Mouse (Mus musculus): Measurements from ENCODE around the gene 4921507P07Rik.
"Not testable (repeated sequence)": the region's sequence is repeated elsewhere in the genome, so short reads cannot be mapped to it uniquely, and the experiment has no call there.

The 4921507P07Rik gene

DNA sequence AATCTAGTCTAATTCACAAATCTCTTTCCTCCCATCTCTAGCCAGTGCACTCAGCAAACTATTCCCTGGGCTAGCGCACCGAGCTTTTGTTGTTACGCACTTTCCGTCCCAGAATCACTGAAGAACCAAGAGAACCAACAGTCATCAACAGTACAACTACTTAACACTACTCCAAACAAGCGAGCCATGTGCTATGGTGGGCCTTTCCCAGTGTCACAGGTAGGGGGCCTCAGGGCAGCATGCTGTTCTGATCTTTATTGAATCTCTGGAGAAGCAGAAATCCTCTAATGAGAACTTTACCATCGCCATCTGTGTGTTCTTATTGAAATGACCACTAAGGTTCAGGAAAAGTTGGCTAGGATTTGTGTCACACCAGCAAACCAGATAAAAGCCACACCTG, 38.9 kb downstream of the 4921507P07Rik start:
- DNase-seq (ENCODE audit: low read depth, low spot score): no peak

DNA sequence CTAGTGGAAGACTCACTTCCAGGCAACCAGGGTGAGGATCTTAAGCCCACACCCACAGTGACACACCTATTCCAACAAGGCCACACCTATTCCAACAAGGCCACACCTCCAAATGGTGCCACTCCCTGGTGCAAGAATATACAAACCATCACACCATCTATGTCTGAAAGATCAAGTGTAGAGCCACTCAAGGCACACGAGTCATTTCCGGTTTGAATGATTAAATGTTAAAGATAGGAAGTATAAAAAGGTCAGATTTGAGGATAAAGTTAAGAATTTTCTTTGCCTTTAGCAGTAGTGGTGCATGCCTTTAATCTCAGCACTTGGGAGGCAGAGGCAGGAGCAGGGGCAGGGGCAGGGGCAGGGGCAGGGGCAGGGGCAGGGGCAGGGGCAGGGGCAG, 42.2 kb downstream of the 4921507P07Rik start:
- DNase-seq (ENCODE audit: low read depth, low spot score): not testable (repeated sequence)

DNA sequence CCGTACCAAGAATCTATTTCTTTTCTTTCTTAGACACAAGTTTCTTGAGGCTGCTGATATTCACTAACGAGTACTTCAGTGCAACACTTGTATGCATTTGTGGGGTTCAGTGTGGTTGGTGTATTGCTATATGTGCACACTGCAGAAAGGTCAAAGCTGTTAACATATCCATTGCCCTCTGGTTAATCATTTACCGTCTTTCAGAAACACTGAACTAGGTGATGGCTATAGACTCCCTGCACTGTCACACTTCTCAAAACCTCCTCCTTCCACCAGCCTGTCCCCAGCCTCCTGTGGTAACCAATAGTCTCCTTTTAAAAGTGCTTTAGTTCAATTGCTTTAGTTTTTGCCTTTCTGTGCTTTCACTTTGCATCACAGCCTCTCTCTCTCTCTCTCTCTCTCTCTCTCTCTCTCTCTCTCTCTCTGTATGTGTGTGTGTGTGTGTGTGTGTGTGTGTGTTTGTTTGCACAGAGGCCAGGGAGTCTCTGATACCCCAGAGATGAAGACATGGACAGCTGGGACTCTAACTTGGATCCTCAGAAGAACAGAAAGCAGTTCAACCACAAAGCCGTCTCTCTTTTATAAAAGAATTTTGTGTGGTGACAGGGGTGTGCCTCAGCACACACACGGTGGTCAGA, 43.4 kb downstream of the 4921507P07Rik start:
- no peak for DNase-seq (ENCODE audit: low read depth, low spot score)

DNA sequence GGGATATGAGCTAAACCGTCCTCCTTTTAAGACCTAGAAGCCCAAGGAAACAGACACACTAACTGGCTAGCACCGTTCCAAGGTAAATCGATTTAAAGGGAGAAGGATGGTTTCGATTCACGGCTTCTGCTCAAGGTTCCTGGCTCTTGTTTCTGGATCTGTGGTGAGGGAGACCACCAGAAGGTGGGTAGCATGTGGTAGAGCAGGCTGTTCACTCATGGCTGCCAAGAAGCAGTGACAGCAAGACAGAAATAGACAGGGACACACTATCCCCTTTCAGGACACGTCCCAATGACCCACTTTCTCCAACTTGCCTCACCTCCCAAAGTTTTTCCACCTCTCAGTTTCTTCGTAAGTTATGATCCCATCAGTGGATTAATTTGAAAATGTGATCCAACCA, 46.6 kb downstream of the 4921507P07Rik start:
- DNase-seq (ENCODE audit: low read depth, low spot score): no peak

DNA sequence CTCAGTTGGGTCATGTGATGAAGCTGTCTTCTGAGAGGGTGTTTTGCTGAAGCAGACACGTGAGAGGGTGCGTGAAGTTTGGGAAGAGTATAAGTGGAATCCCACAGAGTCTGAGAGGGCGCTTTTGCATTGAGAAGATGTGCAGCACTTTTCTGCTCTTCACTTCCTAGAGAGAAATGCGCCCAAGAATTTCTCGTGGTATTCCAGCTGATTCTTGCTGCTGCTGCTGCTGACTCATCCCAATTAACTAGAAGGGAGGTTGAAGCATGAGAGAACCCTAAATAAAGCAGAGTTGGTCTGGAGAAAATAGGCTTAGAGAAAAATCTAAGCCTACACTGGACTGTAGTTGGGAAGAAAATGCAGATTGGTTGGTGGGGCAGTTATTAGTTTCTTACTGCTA, 47.4 kb downstream of the 4921507P07Rik start:
- no peak for DNase-seq (ENCODE audit: low read depth, low spot score)

DNA sequence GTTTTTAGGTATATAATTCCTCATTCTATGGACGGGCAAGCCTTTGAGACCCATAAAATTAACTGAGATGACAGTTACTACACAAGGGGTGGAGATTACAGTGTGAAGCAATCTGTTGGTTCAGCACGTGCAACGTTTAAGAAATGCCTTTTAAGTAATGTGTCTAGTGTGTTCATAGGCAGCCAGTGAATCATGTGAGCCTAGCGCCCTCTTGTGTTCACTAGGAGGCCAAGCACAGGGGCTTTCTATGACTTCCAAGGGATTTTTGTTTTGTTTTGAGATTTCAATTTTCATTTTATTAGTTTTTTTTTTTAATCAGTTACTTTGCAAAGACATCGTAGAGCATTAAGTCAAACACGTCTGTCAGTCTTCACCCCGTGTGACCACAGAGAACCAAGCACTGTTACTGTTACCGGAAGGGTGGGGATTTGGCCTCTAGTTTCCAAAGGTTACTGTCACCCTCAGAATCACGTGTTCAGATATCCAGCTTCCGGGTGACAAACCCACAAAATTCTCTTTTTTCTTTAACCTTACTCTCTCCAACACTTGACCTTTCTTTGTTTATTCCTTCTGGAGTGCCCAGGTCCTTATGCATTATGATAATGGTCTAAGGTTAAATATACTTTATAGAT, 50.9 kb downstream of the 4921507P07Rik start:
- DNase-seq (ENCODE audit: low read depth, low spot score): peak; percentile 31

DNA sequence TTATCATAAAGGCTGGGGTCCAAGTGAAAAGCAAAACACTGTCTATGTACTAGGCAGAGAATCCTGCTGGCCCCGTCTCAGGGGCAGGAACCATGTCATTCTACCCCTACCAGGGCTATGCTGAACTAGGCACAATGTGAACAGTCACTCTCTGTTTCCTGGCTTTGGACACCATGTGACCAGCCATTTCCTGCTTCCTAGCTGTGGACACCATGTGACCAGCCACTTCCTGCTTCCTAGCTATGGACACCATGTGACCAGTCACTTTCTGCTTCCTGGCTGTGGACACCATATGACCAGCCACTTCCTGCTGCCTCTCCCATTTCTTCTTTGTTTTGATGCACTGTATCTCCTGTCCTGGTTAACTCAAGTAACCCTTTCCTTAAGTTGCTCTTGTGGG, 53.9 kb downstream of the 4921507P07Rik start:
- no peak for DNase-seq (ENCODE audit: low read depth, low spot score)

DNA sequence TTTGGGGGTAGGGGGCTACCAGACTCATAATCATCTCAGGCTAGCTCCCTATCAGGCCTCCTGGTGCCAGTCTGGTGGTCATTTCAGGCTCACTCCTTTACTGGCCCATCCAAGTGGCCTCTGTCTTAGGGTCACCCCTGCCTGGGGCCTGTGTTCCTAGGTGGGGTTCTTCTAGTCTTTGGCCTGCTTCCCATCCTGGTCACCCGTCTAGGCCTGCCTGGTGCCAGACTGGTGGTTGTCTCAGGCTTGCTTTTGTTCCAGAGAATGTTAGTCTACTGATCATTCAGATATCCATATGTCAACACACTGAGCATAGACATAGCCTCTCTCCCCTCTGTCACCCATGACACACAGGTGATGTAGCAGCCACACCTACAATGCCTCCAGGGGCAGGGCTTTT, 56.8 kb downstream of the 4921507P07Rik start:
- no peak for DNase-seq (ENCODE audit: low read depth, low spot score)

DNA sequence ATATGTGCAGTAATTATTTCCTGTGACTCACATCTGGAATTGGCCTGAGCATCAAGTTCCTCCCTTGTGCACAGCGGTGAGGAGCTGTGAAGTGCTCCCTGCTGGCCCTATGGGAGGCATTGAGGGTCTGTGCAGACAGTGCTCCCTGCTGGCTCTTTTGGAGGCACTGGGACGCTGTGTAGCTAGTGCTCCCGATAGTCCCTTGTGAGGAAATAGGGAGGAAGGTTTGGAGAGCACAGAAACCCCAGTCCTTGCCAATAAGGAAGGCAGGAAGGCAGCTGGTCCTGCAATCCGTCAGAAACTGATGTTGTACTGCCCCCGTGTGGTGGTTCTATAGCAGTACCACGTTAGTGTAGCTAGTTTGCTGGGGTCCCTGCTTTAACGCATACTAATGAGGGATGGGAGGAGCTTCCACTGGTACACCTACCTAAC, 60.0 kb downstream of the 4921507P07Rik start:
- peak; percentile 82 for DNase-seq (ENCODE audit: low read depth, low spot score)

DNA sequence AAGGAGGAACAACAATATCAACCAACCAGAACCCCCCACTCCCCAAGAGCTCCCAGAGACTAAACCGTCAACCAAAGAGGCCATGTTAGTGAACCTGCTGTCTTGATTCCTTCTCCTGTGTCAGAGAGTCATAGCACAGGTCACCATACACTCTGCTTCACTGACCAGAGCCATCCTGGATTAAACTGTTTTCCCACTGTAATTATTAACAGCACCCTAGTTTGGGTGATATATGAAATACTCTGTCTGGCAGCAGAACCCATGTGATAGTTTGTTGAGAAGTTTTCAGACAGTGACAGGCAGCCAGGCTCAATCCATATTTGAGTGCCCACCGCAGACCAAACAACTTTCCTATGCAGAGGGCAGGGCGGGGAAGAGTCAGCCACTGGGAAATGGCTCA, 61.1 kb downstream of the 4921507P07Rik start:
- no peak for DNase-seq (ENCODE audit: low read depth, low spot score)

DNA sequence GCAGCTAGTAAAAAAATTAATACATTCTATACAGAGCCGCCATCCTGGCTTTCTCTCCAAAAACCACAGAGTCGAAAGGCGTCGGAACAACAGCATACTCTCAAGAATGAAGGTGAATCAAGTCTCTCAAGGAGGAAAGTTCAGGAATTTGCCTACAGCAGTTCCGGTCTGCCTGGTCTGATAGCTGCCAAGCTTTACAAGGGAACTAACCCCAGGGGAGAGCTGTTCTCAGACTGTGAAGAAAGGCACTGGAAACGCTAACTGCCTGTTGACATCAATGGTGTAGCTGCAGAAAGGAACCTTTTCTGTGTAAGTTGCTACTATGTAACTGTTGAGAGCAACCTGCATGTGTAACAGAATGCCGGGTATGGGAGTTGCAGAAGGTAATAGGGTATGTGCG, 64.5 kb downstream of the 4921507P07Rik start:
- no peak for DNase-seq (ENCODE audit: low read depth, low spot score)

DNA sequence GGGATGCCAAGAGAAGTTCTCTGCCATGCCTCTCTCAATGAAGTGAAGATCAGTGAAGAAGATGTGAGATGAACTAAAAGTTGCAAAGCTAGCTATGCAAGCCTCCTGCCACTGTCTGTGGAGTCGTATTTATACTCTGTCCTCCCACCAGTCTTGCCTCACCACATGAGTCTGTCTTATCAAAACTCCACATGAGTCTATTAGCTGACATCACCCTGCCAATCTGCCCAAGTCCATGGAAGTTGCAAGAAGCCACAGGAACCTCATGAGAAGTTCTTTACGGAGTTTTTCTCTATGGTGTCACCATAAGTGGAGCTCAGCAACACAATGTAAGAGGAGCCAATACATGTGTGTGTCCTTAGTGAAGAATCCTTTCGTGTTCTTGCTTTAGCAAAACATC, 65.4 kb downstream of the 4921507P07Rik start:
- no peak for DNase-seq (ENCODE audit: low read depth, low spot score)

DNA sequence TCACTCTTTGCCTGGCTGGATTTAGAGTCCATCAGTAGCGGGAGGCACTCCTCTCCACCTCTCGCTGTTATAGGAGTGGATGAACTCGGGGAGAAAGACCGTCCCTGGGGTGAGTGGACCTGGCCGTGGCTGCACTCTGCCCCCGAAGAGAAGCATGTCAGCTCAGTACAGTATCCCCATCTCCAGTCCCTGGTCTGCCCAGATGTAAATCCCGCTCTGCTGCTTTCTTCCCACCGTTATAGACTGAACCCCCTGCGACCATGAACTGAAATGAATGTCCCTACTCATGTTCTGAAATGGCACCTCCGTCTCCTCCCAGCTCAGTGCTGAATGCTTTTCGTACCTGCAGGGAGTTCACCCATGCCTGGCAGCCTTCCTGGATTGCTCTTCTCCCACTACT, 67.2 kb downstream of the 4921507P07Rik start:
- no peak for DNase-seq (ENCODE audit: low read depth, low spot score)

DNA sequence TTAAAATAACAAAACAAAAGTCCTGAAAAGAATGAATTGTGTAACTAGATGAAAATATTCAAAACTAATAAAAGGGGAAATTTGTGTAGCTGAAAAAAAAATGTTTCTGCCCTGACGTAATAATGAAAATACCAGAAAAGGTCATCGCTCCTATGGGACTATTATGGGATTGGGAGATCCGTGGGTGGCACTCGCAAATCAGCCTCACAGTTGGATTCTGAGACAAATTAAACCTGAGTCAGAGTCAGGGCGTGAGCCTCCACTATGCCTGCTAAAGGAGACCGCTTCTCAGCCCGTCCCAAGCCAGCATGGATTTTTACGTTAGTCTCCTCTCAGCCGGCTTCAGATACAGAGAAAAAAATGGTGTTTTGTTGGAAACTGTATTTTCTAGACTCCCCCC, 69.0 kb downstream of the 4921507P07Rik start:
- peak; percentile 22 for DNase-seq (ENCODE audit: low read depth, low spot score)

DNA sequence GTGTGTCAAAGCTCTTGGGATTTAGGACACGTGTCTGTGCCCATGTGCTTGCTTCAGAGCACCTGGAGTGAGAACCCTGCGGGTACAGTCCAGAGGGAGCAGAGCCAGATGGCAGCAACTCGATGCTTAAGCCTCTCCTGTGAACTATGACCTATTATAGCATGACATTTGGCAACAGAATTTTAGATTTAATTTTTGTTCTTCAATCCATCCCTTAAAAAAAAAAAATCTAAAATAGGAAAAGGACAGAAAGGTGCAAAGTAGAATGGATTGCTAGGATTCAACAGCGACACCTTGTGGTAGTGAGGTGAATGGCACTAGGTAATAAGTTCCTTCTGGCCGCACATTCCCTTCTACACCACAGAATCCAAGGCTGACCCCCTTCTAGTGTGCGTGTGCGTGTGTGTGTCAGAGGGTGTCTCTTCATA, 69.8 kb downstream of the 4921507P07Rik start:
- peak; percentile 48 for DNase-seq (ENCODE audit: low read depth, low spot score)

DNA sequence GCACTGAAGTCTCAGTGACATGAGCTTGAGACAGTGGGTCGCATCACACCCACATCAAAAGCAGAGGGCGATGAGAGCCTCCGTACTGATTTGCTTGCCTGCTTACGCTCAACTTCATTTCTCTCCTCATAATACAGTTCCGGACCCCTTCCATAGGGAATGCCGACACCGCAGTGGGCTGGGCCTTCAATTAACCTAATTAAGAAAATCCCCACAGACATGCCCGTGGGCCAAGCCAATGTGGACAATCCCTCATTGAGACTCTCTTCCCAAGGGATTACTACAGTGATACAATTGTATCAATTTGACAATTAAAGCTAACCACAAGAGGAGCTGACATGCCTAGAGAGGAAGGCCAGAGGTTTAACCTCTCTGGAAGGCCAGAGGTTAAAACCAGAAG, 70.6 kb downstream of the 4921507P07Rik start:
- DNase-seq (ENCODE audit: low read depth, low spot score): no peak

DNA sequence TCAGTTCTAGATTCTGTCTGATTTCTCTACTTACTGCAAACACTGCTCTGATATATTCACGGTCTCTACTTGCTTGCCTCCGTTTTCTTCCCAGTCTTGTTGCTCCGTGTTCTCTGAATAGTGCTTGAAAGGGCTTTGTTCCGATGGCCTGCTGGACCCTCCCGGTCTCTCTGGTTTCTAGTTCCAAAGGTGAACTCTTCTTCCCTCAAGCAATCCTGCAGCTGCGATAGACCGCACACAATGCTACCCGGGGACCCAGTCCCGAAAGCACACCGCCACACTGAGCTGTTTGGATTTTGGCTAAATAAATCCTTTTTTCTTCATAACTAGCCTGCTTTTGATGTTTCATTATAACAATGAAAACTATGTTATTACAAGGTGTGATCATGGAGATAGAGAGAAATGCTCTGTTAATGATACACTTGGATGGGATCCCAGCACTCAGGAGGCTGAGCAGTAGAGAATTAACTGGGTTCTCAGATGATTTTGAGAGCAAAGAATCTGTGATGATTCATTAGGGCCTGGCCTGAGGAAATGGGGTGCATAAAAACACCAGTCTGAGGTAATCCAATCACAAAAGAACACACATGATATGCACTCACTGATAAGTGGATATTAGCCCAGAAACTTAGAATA, 72.1 kb downstream of the 4921507P07Rik start:
- DNase-seq (ENCODE audit: low read depth, low spot score): no peak

Measured in skeletal muscle tissue, adult 2 months (tissue).